Mouse (Mus musculus) lung, adult 2 months (tissue): ENCODE data around the gene Pin1.

Experiments
- CTCF ChIP-seq: fragments of 200-500 bp; IDR thresholded peaks from 2 replicates; pipeline ENCODE4 v1.5.1; 2011; ENCODE audit warnings: mild to moderate bottlenecking, low read length, control low read depth; ENCODE audit not compliant: insufficient read depth
- POLR2A ChIP-seq: fragments of 200-500 bp; IDR thresholded peaks from 2 replicates; pipeline ENCODE4 v1.6.1; 2011; ENCODE audit warnings: low read depth, mild to moderate bottlenecking, control low read depth, low read length, borderline replicate concordance; ENCODE audit errors: extremely low read depth

DNA sequence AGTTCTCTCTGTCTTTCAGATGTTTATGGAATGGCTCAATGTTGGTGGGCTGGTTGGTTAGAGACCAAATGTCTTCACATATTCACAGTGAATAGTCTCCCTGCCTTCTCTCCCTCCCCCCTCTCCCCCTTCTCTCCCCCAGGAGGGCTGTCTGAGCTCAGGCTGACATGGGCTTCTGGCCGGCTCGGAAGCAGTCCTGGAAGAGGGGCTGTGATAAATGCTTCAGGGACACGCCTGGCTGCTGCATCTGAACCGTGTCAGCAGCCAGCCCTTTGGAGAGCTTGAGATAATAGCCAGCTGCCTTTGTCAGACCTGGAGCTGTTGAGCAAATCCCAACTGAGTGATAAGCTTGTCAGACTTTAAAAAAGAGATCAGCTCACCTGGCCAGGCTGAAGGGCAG, 38.0 kb downstream of the Pin1 start:
- TF ChIP-seq CTCF = no peak
- TF ChIP-seq POLR2A = no peak
